Mouse (Mus musculus) liver, postnatal 0 days (tissue): ENCODE measurements around the gene Phf24. TPM values are rescaled to one million over a fixed set of nuclear protein-coding genes. Genes with fewer than 3 reads are reported as not detected.

Experiments used
- ATAC-seq: fragments of 200-750 bp; cut with Nextera tagmentation; 2 replicates; pipeline ENCODE4 v1.8.0; 2017; ENCODE audit warnings: mild to moderate bottlenecking, moderate library complexity
- DNase-seq: peaks from one replicate; pipeline ENCODE4 v3.0.0-alpha.2; 2016
- H3K27ac ChIP-seq: fragments of 300-500 bp; sonication (generic); 2 replicates; pipeline ENCODE4 v1.5.1; 2014; ENCODE audit warnings: antibody characterized with exemption, moderate library complexity, mild to moderate bottlenecking, low read depth
- H3K27me3 ChIP-seq: fragments of 300-500 bp; sonication (generic); 2 replicates; pipeline ENCODE4 v1.6.1; 2014; ENCODE audit warnings: low read length, control low read depth, mixed read lengths; ENCODE audit not compliant: insufficient read depth
- H3K36me3 ChIP-seq: fragments of 300-500 bp; sonication (generic); replicated peaks from 2 replicates; pipeline ENCODE4 v1.6.1; 2014; ENCODE audit warnings: mild to moderate bottlenecking, control low read depth, low read length, moderate library complexity, mixed read lengths; ENCODE audit not compliant: insufficient read depth
- H3K4me1 ChIP-seq: fragments of 300-500 bp; sonication (generic); 2 replicates; pipeline ENCODE4 v1.6.1; 2014; ENCODE audit warnings: antibody characterized with exemption, mild to moderate bottlenecking, control low read depth; ENCODE audit not compliant: insufficient read depth
- H3K4me2 ChIP-seq: fragments of 300-500 bp; sonication (generic); 2 replicates; pipeline ENCODE4 v1.6.1; 2014; ENCODE audit warnings: low read depth, mild to moderate bottlenecking, low read length, moderate library complexity, mixed read lengths
- H3K4me3 ChIP-seq: fragments of 300-500 bp; sonication (generic); 2 replicates; pipeline ENCODE4 v1.5.1; 2014; ENCODE audit warnings: low read depth, low read length
- H3K9ac ChIP-seq: fragments of 300-500 bp; sonication (generic); replicated peaks from 2 replicates; pipeline ENCODE4 v1.6.1; 2014; ENCODE audit warnings: mild to moderate bottlenecking, moderate library complexity
- H3K9me3 ChIP-seq: fragments of 300-500 bp; sonication (generic); 2 replicates; pipeline ENCODE4 v1.6.1; 2016; ENCODE audit warnings: mild to moderate bottlenecking, control low read depth, low read length, mixed read lengths
- CTCF ChIP-seq: sonication (generic); IDR thresholded peaks from 2 replicates; pipeline ENCODE4 v1.5.1; 2016; ENCODE audit warnings: antibody characterized with exemption, low read depth
- EP300 ChIP-seq: IDR thresholded peaks from 2 replicates; pipeline ENCODE4 v1.6.1; 2016; ENCODE audit warnings: antibody characterized with exemption, low read depth, mild to moderate bottlenecking
- WGBS: fragments of 180-500 bp; shearing (Covaris S2); extraction: QIAGEN DNeasy Blood & Tissue Kit; methylation state at CpG from one replicate; pipeline ENCODE4 v1.1.7; 2014; ENCODE audit not compliant: insufficient replicate concordance; 5-methylcytosine and 5-hydroxymethylcytosine counted together
- polyA plus RNA-seq: library from polyadenylated mRNA; unstranded; fragments of >200 nt; fragmentation: Nextera tagmentation; extraction: Ambion mirVana; gene quantifications from 2 replicates; pipeline ENCODE4 v1.2.1, GENCODE M21; 2015

Phf24 gene
- polyA plus RNA-seq, 1 experiment from 2014 or later: 0.12 TPM

DNA sequence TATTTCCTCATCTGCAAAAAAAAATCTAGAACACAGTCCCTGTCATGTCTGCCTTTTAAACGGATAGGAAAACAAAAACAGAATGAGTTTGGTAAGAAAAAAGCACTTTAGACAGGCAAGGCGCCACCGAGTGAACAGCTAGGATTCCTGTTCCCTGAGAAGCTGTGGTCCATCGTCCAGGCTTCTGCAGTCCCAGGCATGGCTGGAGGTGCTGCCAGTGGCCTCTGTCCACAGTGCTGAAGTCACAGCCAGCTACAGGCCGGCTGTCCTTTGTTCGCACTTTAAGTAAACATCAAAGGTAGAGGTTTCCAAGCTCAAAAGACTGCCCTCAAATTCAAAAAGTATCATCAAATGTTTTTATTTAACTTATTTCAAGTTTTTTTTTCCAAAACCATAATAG, 28.6 kb downstream of the Phf24 start:
- ATAC-seq (no peak), DNase-seq (peak; percentile 42)
- Histone ChIP-seq H3K4me1 (peaks cover 4% of the 10 kb centered on the region), H3K9me3 (no peaks in the 10 kb centered on the region), H3K4me3 (no peak overlapping the region), H3K36me3 (no peaks in the 10 kb centered on the region), H3K4me2 (no peak overlapping the region), H3K27me3 (peaks cover 24% of the 10 kb centered on the region), H3K9ac (no peak overlapping the region), H3K27ac (no peak overlapping the region)
- WGBS: 9% methylated on average over 6 of the region's 6 CpGs
- TF ChIP-seq EP300 (no peak), CTCF (no peak)

DNA sequence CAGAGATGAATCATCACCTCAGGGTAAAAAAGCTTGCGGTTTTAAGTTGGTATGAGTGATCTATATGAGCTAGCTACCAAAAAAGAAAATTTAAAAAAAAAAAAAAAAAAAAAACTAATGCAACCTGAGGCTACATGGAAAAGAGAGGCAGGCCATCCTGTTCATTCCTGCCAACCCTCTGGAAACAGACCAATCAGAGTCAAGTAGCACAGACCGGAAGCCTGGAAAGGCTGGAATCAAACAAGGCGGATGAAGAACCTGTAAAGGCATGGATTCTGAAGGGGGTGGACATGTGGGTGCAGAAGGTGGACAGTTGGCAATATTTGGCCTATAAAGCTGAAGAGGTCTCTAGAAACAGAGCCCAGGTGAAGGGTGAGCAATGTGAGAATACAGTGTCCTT, 29.0 kb downstream of the Phf24 start:
- 86% methylated on average over 3 of the region's 3 CpGs for WGBS
- TF ChIP-seq EP300: no peak
- no peak for TF ChIP-seq CTCF
- Histone ChIP-seq H3K4me1 (peaks cover 8% of the 10 kb centered on the region), H3K9ac (no peak overlapping the region), H3K27ac (no peak overlapping the region), H3K36me3 (no peaks in the 10 kb centered on the region), H3K9me3 (no peaks in the 10 kb centered on the region), H3K4me3 (no peak overlapping the region), H3K4me2 (no peak overlapping the region), H3K27me3 (peaks cover 24% of the 10 kb centered on the region)
- ATAC-seq (no peak), DNase-seq (no peak)

DNA sequence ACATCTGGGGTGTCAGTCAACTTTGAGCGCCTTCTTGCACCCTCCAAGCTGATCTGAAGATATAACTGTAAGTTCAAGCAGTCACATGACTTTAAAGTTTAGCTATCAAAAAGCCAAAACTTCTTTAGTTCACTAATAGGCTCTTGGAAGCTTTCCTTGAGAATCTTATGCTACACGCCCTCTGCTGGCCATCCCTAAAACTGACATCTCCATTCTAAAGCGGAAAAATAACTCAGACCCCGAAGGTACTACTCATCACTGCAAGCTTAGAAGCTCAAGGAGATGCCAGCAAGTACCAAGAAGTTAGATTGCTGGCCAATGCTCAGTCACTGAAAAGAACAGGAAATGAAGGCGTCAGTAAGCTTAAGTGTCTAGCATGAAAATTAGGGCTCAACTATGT, 29.5 kb downstream of the Phf24 start:
- H3K4me1 ChIP-seq: peaks cover 10% of the 10 kb centered on the region
- ATAC-seq: no peak
- H3K9ac ChIP-seq: no peak overlapping the region
- H3K36me3 ChIP-seq: no peaks in the 10 kb centered on the region
- TF ChIP-seq EP300 (no peak), CTCF (peak; percentile 76)
- 6% methylated on average over 5 of the region's 5 CpGs for WGBS
- H3K9me3 ChIP-seq: no peaks in the 10 kb centered on the region
- no peak overlapping the region for H3K27ac ChIP-seq
- H3K27me3 ChIP-seq: peaks cover 24% of the 10 kb centered on the region
- no peak overlapping the region for H3K4me3 ChIP-seq
- DNase-seq: peak; percentile 56
- no peak overlapping the region for H3K4me2 ChIP-seq

DNA sequence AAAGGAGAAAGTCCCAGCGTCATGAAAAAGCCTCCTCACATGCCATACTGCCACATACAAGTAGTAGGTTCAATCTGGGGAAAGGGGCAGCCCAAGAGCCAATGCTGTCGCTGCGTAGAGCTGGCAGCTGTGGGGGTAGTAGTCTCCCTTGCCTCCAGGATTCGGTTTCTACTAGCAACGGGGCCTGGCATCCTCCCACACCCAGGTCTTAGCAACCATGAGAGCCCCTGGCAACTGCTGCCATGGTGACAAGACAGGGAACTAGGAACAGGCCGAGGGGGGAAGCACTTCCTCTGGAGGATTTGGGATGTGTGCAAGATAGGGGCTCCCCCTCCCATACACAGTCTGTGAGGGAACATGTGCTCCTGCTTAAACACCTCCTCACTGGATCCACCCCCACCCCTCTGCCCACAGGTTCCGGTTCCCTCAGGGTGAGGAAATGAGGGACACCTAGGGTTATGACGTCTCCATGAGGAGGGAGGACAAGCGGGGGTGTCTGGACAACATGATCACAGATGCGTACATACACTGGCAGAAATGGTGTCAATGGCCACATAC, 30.4 kb downstream of the Phf24 start:
- WGBS: 60% methylated on average over 10 of the region's 10 CpGs

DNA sequence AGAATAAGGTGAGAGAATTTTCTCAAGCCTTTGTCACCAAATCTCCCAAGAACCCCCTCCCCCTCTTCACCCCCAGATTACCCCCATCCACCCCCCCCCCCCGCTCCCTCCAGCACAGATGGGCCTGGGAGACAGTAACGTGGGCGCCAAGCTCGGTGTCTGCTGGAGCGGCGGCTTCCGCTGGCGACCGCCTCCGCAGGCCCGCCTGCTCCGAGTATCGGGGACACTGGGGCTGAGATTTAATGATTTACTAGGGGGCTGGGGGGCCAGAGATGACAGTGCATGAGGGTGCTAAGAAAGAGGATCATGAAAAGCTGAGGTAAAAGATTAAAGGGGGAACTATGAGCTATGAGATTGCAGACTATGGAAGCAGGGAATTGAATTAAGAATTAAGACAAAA, 32.1 kb downstream of the Phf24 start:
- no peaks in the 10 kb centered on the region for H3K9me3 ChIP-seq
- ATAC-seq (no peak), DNase-seq (no peak)
- no peak overlapping the region for H3K4me3 ChIP-seq
- H3K4me1 ChIP-seq: peaks cover 10% of the 10 kb centered on the region
- no peak for TF ChIP-seq EP300
- no peak for TF ChIP-seq CTCF
- no peaks in the 10 kb centered on the region for H3K36me3 ChIP-seq
- no peak overlapping the region for H3K9ac ChIP-seq
- H3K27ac ChIP-seq: no peak overlapping the region
- no peak overlapping the region for H3K4me2 ChIP-seq
- WGBS: 29% methylated on average over 12 of the region's 13 CpGs
- H3K27me3 ChIP-seq: peaks cover 24% of the 10 kb centered on the region

More for the DNA sequence above, 30.4 kb downstream of the Phf24 start:
- Histone ChIP-seq H3K27ac (no peak overlapping the region), H3K4me3 (no peak overlapping the region), H3K36me3 (no peaks in the 10 kb centered on the region), H3K9me3 (no peaks in the 10 kb centered on the region), H3K4me2 (no peak overlapping the region), H3K27me3 (peaks cover 24% of the 10 kb centered on the region), H3K9ac (no peak overlapping the region), H3K4me1 (peaks cover 10% of the 10 kb centered on the region)
- DNase-seq (no peak), ATAC-seq (no peak)
- TF ChIP-seq CTCF: no peak

DNA sequence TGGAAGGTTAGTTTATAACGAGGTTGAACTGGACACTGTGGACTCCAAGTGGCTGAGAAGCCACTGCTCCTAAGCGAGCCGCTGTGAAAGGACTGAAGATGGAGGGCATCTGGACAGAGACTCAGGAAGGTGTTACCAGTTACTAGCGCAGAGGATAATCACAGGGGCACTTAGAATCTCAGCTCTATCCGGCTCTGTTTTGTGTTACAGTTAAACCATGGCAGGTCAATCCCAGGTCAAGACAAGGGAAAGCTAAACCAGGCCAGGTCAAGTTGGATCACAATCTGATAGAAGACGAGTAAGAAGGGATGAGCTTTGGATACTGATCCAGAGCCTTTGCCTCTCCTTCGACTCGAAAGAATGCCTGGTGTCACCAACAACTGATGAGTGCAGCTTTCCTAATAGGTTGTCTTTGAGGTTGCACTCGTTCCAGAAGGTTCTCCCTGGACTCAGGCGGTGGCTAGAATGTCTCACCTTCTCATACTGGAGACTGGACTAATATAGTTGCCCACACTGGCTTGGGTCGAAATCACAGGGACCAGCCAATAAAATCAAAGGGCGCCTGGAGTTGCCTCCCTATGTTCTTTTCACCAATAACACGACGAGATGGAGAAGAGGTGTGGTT, 32.7 kb downstream of the Phf24 start:
- Histone ChIP-seq H3K4me1 (peaks cover 10% of the 10 kb centered on the region), H3K4me2 (peak overlapping the region; percentile 91), H3K27ac (no peak overlapping the region), H3K9me3 (no peaks in the 10 kb centered on the region), H3K4me3 (peak overlapping the region; percentile 74), H3K36me3 (no peaks in the 10 kb centered on the region), H3K9ac (no peak overlapping the region), H3K27me3 (peaks cover 22% of the 10 kb centered on the region)
- ATAC-seq: no peak
- 7% methylated on average over 14 of the region's 14 CpGs for WGBS
- TF ChIP-seq EP300 (no peak), CTCF (no peak)
- no peak for DNase-seq
